Mouse (Mus musculus): ENCODE measurements around the gene Znrf1. TPM values are rescaled to one million over a fixed set of nuclear protein-coding genes. Genes with fewer than 3 reads are reported as not detected.
A peak's percentile ranks its signal among the peaks of the same experiment; 100 is the strongest.

Znrf1 gene
- polyA plus RNA-seq, 1 experiment from 2014 or later = 37.4 TPM

DNA sequence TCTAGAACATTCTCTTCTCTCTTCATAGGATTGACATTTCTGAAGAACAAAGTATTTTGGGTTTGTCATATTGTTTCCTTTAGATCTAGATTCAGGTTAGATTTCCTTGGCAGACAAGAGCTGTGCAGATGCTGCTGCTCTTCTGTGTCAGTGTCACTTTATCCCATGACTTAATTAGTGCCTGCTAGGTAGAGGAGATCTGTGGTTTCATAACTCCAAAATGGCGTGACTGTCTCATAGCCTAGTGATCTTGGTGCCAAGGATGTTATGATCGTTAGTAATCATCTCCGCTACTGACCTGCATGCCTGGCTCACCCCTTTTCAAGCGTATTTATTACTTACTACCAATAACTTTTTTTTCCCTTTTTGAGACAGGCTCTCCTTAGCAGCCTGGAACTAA is 34.0 kb downstream of the Znrf1 start:
- H3K27me3 ChIP-seq (ENCODE audit: control insufficient read depth, insufficient read depth, low read length) = no peaks in the 10 kb centered on the region
- 78% methylated on average over 4 of the region's 4 CpGs for WGBS
- H3K4me2 ChIP-seq (replicated peaks; ENCODE audit: low read depth, low read length) = no peak overlapping the region
- no peak overlapping the region for H3K4me3 ChIP-seq (ENCODE audit: low read length)
- no peaks in the 10 kb centered on the region for H3K9me3 ChIP-seq (ENCODE audit: control insufficient read depth, low read length)
- no peak overlapping the region for H3K27ac ChIP-seq (ENCODE audit: low read depth, low read length)
- peaks cover 27% of the 10 kb centered on the region for H3K4me1 ChIP-seq (ENCODE audit: control insufficient read depth, insufficient read depth, low read length)
- no peak overlapping the region for H3K9ac ChIP-seq (ENCODE audit: low read depth, low read length)
- no peak for ATAC-seq (ENCODE audit: low FRiP score, low TSS enrichment)
- no peaks in the 10 kb centered on the region for H3K36me3 ChIP-seq (ENCODE audit: control insufficient read depth, insufficient read depth, low read length)

DNA sequence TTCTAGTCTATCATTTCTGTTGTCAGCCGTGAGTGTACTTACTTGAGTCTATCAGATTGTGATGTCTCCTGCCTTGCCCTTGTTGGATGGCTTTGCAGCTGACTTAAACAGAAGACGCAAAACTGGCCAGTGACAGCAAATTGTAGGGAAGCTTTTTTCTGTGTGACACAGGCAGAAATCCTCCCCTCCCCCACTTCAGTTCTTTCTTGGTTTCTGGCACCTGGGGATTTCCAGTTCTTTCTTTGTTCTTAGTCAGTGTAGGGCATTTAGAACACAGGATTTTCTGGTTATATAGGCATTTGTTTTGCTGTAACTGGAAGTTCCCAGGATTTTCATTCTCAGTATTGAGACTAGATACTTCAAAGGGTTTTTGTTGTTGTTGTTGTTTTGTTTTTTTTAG is 34.5 kb downstream of the Znrf1 start:
- H3K36me3 ChIP-seq (ENCODE audit: control insufficient read depth, insufficient read depth, low read length) = no peaks in the 10 kb centered on the region
- H3K4me1 ChIP-seq (ENCODE audit: control insufficient read depth, insufficient read depth, low read length) = peaks cover 27% of the 10 kb centered on the region
- no peaks in the 10 kb centered on the region for H3K27me3 ChIP-seq (ENCODE audit: control insufficient read depth, insufficient read depth, low read length)
- no peak for ATAC-seq (ENCODE audit: low FRiP score, low TSS enrichment)
- WGBS = 70% methylated on average over 2 of the region's 2 CpGs
- H3K4me2 ChIP-seq (replicated peaks; ENCODE audit: low read depth, low read length) = no peak overlapping the region
- no peak overlapping the region for H3K4me3 ChIP-seq (ENCODE audit: low read length)
- H3K27ac ChIP-seq (ENCODE audit: low read depth, low read length) = no peak overlapping the region
- H3K9ac ChIP-seq (ENCODE audit: low read depth, low read length) = no peak overlapping the region
- no peaks in the 10 kb centered on the region for H3K9me3 ChIP-seq (ENCODE audit: control insufficient read depth, low read length)

DNA sequence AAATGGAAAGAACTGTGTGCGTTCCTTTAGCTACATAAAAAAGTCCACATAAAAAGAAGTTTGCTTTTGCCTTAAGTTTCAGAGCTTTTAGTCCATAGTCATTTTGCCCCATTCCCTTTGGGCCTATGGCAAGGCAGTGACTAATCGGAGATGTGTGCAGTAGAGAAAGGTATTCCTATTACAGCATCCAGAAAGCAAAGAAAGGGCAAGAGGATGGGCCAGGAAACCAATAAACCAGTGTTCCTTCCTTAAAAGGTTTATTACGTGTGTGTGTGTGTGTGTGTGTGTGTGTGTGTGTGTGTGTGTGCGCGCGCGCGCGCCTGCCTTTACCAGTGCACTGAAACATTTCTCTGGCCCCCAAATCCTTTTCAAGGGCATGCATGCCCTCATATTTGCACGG is 35.8 kb downstream of the Znrf1 start:
- Histone ChIP-seq H3K9me3 (ENCODE audit: control insufficient read depth, low read length) (no peaks in the 10 kb centered on the region), H3K27me3 (ENCODE audit: control insufficient read depth, insufficient read depth, low read length) (no peaks in the 10 kb centered on the region), H3K4me1 (ENCODE audit: control insufficient read depth, insufficient read depth, low read length) (peaks cover 30% of the 10 kb centered on the region), H3K4me2 (replicated peaks; ENCODE audit: low read depth, low read length) (no peak overlapping the region), H3K36me3 (ENCODE audit: control insufficient read depth, insufficient read depth, low read length) (no peaks in the 10 kb centered on the region), H3K4me3 (ENCODE audit: low read length) (no peak overlapping the region), H3K27ac (ENCODE audit: low read depth, low read length) (no peak overlapping the region), H3K9ac (ENCODE audit: low read depth, low read length) (no peak overlapping the region)
- no peak for ATAC-seq (ENCODE audit: low FRiP score, low TSS enrichment)
- 83% methylated on average over 10 of the region's 10 CpGs for WGBS

GRCm38 (mm10) chr8:111572431-111572830 is 36.5 kb downstream of the Znrf1 start:
- Histone ChIP-seq H3K4me1 (ENCODE audit: control insufficient read depth, insufficient read depth, low read length) (peaks cover 32% of the 10 kb centered on the region), H3K27ac (ENCODE audit: low read depth, low read length) (no peak overlapping the region), H3K4me3 (ENCODE audit: low read length) (no peak overlapping the region), H3K27me3 (ENCODE audit: control insufficient read depth, insufficient read depth, low read length) (no peaks in the 10 kb centered on the region), H3K9ac (ENCODE audit: low read depth, low read length) (no peak overlapping the region), H3K4me2 (replicated peaks; ENCODE audit: low read depth, low read length) (no peak overlapping the region), H3K9me3 (ENCODE audit: control insufficient read depth, low read length) (no peaks in the 10 kb centered on the region), H3K36me3 (ENCODE audit: control insufficient read depth, insufficient read depth, low read length) (no peaks in the 10 kb centered on the region)
- WGBS = 88% methylated on average over 2 of the region's 2 CpGs
- ATAC-seq (ENCODE audit: low FRiP score, low TSS enrichment) = no peak

- 0 out of 2 replicates have a peak, but pooled peaks have one; percentile 39 for ATAC-seq (ENCODE audit: low FRiP score, low TSS enrichment)
These were observed 37.7 kb downstream of the Znrf1 start for GRCm38 (mm10) chr8:111573583-111573982.

DNA sequence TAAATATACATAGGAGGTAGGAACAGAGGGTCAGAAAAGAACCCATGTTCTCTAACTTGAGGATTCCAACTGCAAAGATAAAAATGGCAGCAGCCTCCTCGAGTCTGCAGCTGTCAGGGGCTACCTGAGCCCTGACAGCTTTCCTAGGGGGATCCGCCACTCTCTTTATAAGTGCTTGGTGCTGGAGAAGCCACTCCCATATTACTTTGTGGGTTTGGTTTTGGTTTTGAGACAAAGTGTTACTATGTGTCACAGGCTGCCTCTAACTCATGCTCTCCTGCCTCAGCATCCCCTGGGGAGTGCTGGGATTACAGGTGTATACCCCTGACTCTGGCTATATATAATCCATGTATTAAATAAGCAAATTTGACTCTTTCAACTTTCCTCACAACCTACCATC is 38.1 kb downstream of the Znrf1 start:
- Histone ChIP-seq H3K27ac (ENCODE audit: low read depth, low read length) (no peak overlapping the region), H3K4me2 (replicated peaks; ENCODE audit: low read depth, low read length) (no peak overlapping the region), H3K9me3 (ENCODE audit: control insufficient read depth, low read length) (no peaks in the 10 kb centered on the region), H3K4me1 (ENCODE audit: control insufficient read depth, insufficient read depth, low read length) (peaks cover 22% of the 10 kb centered on the region), H3K27me3 (ENCODE audit: control insufficient read depth, insufficient read depth, low read length) (no peaks in the 10 kb centered on the region), H3K36me3 (ENCODE audit: control insufficient read depth, insufficient read depth, low read length) (no peaks in the 10 kb centered on the region), H3K9ac (ENCODE audit: low read depth, low read length) (no peak overlapping the region), H3K4me3 (ENCODE audit: low read length) (no peak overlapping the region)
- no peak for ATAC-seq (ENCODE audit: low FRiP score, low TSS enrichment)
- WGBS = 80% methylated on average over 2 of the region's 2 CpGs

More at GRCm38 (mm10) chr8:111573583-111573982, 37.7 kb downstream of the Znrf1 start:
- no peaks in the 10 kb centered on the region for H3K9me3 ChIP-seq (ENCODE audit: control insufficient read depth, low read length)
- H3K27me3 ChIP-seq (ENCODE audit: control insufficient read depth, insufficient read depth, low read length) = no peaks in the 10 kb centered on the region
- 44% methylated on average over 8 of the region's 8 CpGs for WGBS
- no peak overlapping the region for H3K9ac ChIP-seq (ENCODE audit: low read depth, low read length)
- H3K4me1 ChIP-seq (ENCODE audit: control insufficient read depth, insufficient read depth, low read length) = peaks cover 22% of the 10 kb centered on the region
- H3K27ac ChIP-seq (ENCODE audit: low read depth, low read length) = no peak overlapping the region
- H3K4me3 ChIP-seq (ENCODE audit: low read length) = no peak overlapping the region
- H3K4me2 ChIP-seq (replicated peaks; ENCODE audit: low read depth, low read length) = no peak overlapping the region
- H3K36me3 ChIP-seq (ENCODE audit: control insufficient read depth, insufficient read depth, low read length) = no peaks in the 10 kb centered on the region

- WGBS = 93% methylated on average over 4 of the region's 4 CpGs
- Histone ChIP-seq H3K27me3 (ENCODE audit: control insufficient read depth, insufficient read depth, low read length) (no peaks in the 10 kb centered on the region), H3K4me2 (replicated peaks; ENCODE audit: low read depth, low read length) (no peak overlapping the region), H3K9me3 (ENCODE audit: control insufficient read depth, low read length) (no peaks in the 10 kb centered on the region), H3K4me3 (ENCODE audit: low read length) (no peak overlapping the region), H3K27ac (ENCODE audit: low read depth, low read length) (no peak overlapping the region), H3K4me1 (ENCODE audit: control insufficient read depth, insufficient read depth, low read length) (peaks cover 22% of the 10 kb centered on the region), H3K36me3 (ENCODE audit: control insufficient read depth, insufficient read depth, low read length) (no peaks in the 10 kb centered on the region; the same call in 1 of the 2 replicates), H3K9ac (ENCODE audit: low read depth, low read length) (no peak overlapping the region)
- no peak for ATAC-seq (ENCODE audit: low FRiP score, low TSS enrichment)
These were observed 39.6 kb downstream of the Znrf1 start for GRCm38 (mm10) chr8:111575492-111575891.

DNA sequence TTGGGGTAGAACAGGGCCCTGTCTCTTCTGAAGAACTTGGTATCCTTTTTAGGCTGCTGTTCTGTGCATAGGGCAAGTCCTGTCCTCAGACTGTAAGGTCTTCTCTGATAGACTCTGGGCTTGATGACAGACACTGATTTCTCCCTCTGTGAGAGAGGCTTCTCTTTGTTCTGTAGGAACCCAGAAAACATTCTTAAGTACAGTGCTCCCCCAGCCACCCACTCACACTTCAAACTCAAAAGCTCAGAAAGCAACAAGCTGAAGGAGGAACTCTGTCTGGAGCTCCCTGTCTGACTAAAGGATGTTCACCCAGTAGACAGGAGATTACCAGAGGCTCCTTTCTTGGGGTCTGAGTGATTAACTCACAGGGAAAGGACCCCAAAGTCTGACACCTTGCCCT is 40.6 kb downstream of the Znrf1 start:
- Histone ChIP-seq H3K9ac (ENCODE audit: low read depth, low read length) (no peak overlapping the region), H3K36me3 (ENCODE audit: control insufficient read depth, insufficient read depth, low read length) (no peaks in the 10 kb centered on the region; the same call in 1 of the 2 replicates), H3K9me3 (ENCODE audit: control insufficient read depth, low read length) (no peaks in the 10 kb centered on the region), H3K4me3 (ENCODE audit: low read length) (no peak overlapping the region), H3K4me2 (replicated peaks; ENCODE audit: low read depth, low read length) (no peak overlapping the region), H3K27me3 (ENCODE audit: control insufficient read depth, insufficient read depth, low read length) (no peaks in the 10 kb centered on the region), H3K27ac (ENCODE audit: low read depth, low read length) (no peak overlapping the region), H3K4me1 (ENCODE audit: control insufficient read depth, insufficient read depth, low read length) (peaks cover 22% of the 10 kb centered on the region)
- no peak for ATAC-seq (ENCODE audit: low FRiP score, low TSS enrichment)

GRCm38 (mm10) chr8:111577880-111578533 is 42.1 kb downstream of the Znrf1 start:
- Histone ChIP-seq H3K27me3 (ENCODE audit: control insufficient read depth, insufficient read depth, low read length) (no peaks in the 10 kb centered on the region), H3K4me2 (replicated peaks; ENCODE audit: low read depth, low read length) (no peak overlapping the region), H3K9me3 (ENCODE audit: control insufficient read depth, low read length) (no peaks in the 10 kb centered on the region), H3K4me1 (ENCODE audit: control insufficient read depth, insufficient read depth, low read length) (peaks cover 13% of the 10 kb centered on the region; the same call in 1 of the 2 replicates), H3K9ac (ENCODE audit: low read depth, low read length) (no peak overlapping the region), H3K4me3 (ENCODE audit: low read length) (no peak overlapping the region), H3K27ac (ENCODE audit: low read depth, low read length) (no peak overlapping the region), H3K36me3 (ENCODE audit: control insufficient read depth, insufficient read depth, low read length) (no peaks in the 10 kb centered on the region; the same call in 1 of the 2 replicates)
- WGBS = 84% methylated on average over 9 of the region's 9 CpGs
- no peak for ATAC-seq (ENCODE audit: low FRiP score, low TSS enrichment)
